Mouse (Mus musculus) monocyte, adult 5-6 weeks (primary cell): Measurements from ENCODE around the gene Fam120b. TPM values are rescaled to one million over a fixed set of nuclear protein-coding genes. Genes with fewer than 3 reads are reported as not detected.
A peak's percentile ranks its signal among the peaks of the same experiment; 100 is the strongest.

Experiments used
- ATAC-seq: fragments of 153-309, 156-312 bp; replicated peaks from 2 replicates; pipeline ENCODE4 v1.8.0; 2017; ENCODE audit warnings: mild to moderate bottlenecking; ENCODE audit not compliant: low TSS enrichment, insufficient number of reproducible peaks, severe bottlenecking, poor library complexity, low FRiP score
- total RNA-seq: library from RNA; stranded (forward); fragments of 200-1000, 200-491, 200-594 nt; gene quantifications from 3 replicates; pipeline ENCODE4 v1.2.3, GENCODE M21; 2017

The Fam120b gene
- total RNA-seq, 1 experiment from 2014 or later, result 29.4 TPM

- ATAC-seq, result no peak
Measured at GRCm38 (mm10) chr17:15378413-15379109, 17.4 kb upstream of the Fam120b start.

GRCm38 (mm10) chr17:15379741-15380526 lies 16.1 kb upstream of the Fam120b start:
- no peak for ATAC-seq

GRCm38 (mm10) chr17:15380641-15381051 lies 15.4 kb upstream of the Fam120b start:
- no peak for ATAC-seq

- no peak for ATAC-seq
Measured at GRCm38 (mm10) chr17:15381092-15381860, 14.7 kb upstream of the Fam120b start.

- no peak for ATAC-seq
Measured at GRCm38 (mm10) chr17:15381869-15382660, 13.9 kb upstream of the Fam120b start.

- ATAC-seq, result no peak
Measured at GRCm38 (mm10) chr17:15383360-15383759, 12.6 kb upstream of the Fam120b start.

- no peak for ATAC-seq
Measured at GRCm38 (mm10) chr17:15388892-15389291, 7.1 kb upstream of the Fam120b start.

- ATAC-seq, result no peak
Measured at GRCm38 (mm10) chr17:15389356-15389755, 6.6 kb upstream of the Fam120b start.

GRCm38 (mm10) chr17:15401716-15402115 lies 5.7 kb downstream of the Fam120b start:
- ATAC-seq, result 0 out of 2 replicates have a peak, but pooled peaks have one; percentile 27

GRCm38 (mm10) chr17:15406576-15406975 lies 10.6 kb downstream of the Fam120b start:
- no peak for ATAC-seq

GRCm38 (mm10) chr17:15409261-15409660 lies 13.3 kb downstream of the Fam120b start:
- no peak for ATAC-seq

GRCm38 (mm10) chr17:15410861-15411260 lies 14.9 kb downstream of the Fam120b start:
- ATAC-seq, result no peak

- ATAC-seq, result no peak
Measured at GRCm38 (mm10) chr17:15416596-15417215, 20.7 kb downstream of the Fam120b start.

- no peak for ATAC-seq
Measured at GRCm38 (mm10) chr17:15419534-15419933, 23.5 kb downstream of the Fam120b start.

GRCm38 (mm10) chr17:15420021-15420603 lies 24.1 kb downstream of the Fam120b start:
- no peak for ATAC-seq

- ATAC-seq, result no peak
Measured at GRCm38 (mm10) chr17:15421446-15421845, 25.4 kb downstream of the Fam120b start.

GRCm38 (mm10) chr17:15422666-15423065 lies 26.7 kb downstream of the Fam120b start:
- ATAC-seq, result no peak
